Mouse (Mus musculus): ENCODE results near the gene H2-DMb1.

- TF ChIP-seq CTCF (IDR thresholded peaks at IDR 0.05; ENCODE audit: low read depth) (no peak), EP300 (IDR thresholded peaks at IDR 0.05; ENCODE audit: low read depth) (no peak)
Measured at GRCm38 (mm10) chr17:34208421-34208820, 55.5 kb downstream of the H2-DMb1 start.

All from liver, embryonic 14.5 days (tissue).